Mouse (Mus musculus): ENCODE measurements around the gene Zic2.
"Not testable (repeated sequence)": the region's sequence is repeated elsewhere in the genome, so short reads cannot be mapped to it uniquely, and the experiment has no call there.

Zic2 gene

DNA sequence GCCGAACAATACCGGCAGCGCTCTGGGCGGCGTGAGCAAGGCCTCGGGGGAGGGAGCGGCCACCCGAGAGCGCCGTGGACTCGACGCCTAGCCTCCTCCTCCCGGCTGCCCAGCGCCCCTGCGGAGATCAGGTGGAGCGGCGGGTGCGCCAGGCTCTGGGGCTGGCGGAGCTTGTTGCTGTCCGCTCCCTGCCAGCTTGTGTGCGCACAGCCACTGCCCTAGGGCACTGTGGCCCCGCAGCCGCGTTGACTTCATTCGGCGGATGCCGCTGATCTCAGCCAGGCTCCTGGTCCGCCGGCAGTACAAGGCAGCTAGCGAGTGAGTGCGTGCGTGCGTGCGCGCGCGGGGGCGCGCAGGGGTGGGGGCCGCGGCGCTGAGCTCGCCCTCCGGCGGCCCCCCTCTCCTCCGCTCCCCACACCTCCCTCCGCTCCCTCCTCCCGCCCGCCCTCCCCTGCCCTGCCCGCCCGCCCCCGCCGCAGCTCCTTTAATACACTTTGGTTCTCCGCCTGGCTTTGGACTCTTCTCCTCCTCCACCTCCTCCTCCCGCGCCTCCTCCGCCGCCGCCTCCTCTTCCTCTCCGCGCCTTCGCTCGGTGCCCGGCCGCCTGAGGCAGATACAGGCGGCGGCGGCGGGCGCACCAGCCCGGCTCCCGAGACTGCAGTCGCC, at the start of gene Zic2:
TSS of gene Zic2 (plus strand) at position 545 of the 666 bp plus-strand sequence.
- no peak for DNase-seq (ENCODE audit: low read depth, low spot score)

DNA sequence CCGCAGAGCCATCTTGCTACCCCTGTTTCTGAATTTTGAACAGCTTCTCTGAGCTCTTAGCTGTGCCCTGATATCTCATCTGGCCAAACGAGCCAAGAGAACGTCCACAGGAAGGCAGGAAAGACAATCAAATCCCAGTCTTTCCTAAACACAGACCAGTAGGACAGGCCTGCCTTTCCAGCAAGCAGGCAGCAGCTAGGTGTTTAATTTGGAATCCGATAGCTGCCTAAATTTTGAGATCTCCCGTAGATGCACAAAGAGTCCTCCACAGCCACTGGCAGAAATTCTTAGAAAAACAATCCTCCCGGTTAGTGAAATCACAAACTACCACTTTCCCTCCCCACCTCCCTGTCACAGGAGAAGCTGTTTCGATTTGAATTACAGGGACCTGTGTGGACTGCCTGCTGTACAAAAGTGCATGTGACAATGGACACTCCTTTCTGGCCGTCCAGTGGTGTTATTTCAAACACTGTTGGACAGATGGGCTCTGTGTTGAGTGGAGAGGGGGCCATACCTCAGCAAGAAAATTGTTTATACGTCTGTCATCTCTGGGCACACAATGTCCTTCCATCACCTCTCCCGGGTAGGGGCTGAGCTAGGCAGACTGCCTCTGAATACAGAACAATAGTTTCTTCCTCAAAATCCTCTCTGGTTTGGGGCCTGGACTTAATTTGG, 48.6 kb upstream of the Zic2 start:
- no peak for DNase-seq (ENCODE audit: low read depth, low spot score)

DNA sequence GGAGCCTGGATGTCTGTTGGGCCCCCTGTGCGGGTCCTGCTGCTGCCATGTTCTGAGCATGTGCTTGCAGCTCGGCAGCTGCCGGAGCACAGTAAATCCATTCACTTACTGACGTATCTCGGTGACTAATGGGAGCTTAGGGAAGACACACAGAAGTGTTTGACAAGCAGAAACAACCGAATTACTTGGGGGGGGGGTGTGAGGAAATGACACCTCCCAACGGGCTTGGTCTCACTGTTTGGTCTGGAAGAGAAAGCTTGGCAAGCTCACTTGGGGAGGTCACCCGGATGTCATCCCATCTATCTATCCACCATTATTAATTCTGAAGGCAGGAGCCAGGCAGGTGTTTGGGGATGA, 48.1 kb upstream of the Zic2 start:
- no peak for DNase-seq (ENCODE audit: low read depth, low spot score)

- DNase-seq (ENCODE audit: low read depth, low spot score) = no peak
These were observed 47.6 kb upstream of the Zic2 start for GRCm38 (mm10) chr14:122427654-122428053.

GRCm38 (mm10) chr14:122432558-122432957, 42.7 kb upstream of the Zic2 start:
- DNase-seq (ENCODE audit: low read depth, low spot score) = no peak

GRCm38 (mm10) chr14:122434039-122434438, 41.2 kb upstream of the Zic2 start:
- DNase-seq (ENCODE audit: low read depth, low spot score) = no peak

GRCm38 (mm10) chr14:122436850-122437249, 38.4 kb upstream of the Zic2 start:
- DNase-seq (ENCODE audit: low read depth, low spot score) = no peak

DNA sequence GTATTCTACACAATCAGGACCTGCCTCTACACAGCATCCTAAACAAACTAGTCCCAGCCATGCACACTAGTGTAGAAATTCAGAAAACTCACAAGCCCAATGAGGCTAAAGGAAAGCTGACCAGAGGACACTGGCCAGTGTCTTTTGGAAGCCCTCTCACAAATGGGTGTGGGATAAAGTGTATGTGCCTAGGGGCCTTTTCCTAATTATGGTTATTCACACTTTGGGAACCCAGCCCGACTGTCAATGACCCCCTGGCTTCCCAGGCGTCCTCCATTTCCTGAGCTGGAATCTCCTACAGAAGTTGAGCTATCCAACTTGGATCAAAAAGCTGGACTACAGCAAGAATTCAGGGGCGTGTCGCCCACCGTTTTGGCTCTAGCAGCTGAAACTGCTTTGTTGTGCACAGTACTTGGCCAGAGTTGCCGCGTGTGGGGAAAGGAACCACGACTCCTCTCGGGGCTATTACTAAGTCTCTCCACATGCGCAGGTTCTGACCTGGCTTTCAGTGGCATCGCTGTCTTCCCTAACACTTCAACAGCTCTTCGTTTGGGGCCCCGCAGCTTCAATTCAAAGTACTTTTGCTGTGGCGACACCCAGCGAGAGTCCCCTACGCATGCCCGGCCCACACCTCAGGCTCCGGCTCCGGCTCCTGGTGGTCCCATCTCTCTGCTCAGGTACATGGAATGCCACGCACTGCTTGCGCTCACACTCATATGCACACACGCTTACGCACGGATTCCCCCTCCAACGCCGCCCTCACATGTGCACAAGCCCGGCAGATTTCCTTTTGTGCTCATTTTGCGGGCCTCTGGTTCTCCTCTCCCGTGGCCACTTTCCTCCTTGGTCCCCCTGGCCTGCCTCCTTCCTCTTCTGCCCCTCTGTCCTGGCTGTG, 25.4 kb upstream of the Zic2 start:
- no peak for DNase-seq (ENCODE audit: low read depth, low spot score)

GRCm38 (mm10) chr14:122450496-122451382, 24.5 kb upstream of the Zic2 start, which contains the start of gene Gm5089:
TSS of gene Gm5089 (minus strand) at chr14:122451115.
- DNase-seq (ENCODE audit: low read depth, low spot score) = no peak

- no peak for DNase-seq (ENCODE audit: low read depth, low spot score)
These were observed 23.6 kb upstream of the Zic2 start for GRCm38 (mm10) chr14:122451551-122452145.

- no peak for DNase-seq (ENCODE audit: low read depth, low spot score)
These were observed 22.4 kb upstream of the Zic2 start for GRCm38 (mm10) chr14:122452701-122453387.

DNA sequence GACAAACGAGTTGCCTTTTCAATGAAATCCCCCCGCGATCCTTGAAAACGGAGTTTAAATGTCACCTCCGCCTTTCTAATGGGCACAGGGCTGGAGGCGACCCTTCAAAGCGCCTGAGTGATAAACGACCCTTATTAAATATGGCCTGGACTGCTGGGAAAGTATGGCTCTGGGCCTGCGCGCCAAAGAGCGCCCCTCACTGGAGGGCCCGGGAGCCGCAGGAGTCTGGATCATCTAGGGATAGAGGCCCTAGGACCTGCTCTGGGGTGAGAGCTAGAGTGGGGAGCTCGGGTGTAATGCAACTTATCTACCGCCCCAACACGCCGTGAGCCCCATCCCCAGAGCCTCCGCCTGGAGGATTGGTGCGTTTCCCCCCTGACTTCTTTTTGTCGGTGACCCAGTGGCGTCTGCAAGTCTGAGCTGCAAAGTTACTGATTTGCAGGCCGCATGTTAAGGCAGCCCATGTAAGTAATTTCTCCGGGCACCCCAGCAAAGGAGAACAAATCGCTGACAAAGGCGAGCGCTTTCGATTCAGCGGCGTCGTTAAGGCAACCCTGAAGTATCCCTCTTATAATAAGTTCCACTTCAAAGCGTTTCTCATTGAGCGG, 21.7 kb upstream of the Zic2 start:
- no peak for DNase-seq (ENCODE audit: low read depth, low spot score)

DNA sequence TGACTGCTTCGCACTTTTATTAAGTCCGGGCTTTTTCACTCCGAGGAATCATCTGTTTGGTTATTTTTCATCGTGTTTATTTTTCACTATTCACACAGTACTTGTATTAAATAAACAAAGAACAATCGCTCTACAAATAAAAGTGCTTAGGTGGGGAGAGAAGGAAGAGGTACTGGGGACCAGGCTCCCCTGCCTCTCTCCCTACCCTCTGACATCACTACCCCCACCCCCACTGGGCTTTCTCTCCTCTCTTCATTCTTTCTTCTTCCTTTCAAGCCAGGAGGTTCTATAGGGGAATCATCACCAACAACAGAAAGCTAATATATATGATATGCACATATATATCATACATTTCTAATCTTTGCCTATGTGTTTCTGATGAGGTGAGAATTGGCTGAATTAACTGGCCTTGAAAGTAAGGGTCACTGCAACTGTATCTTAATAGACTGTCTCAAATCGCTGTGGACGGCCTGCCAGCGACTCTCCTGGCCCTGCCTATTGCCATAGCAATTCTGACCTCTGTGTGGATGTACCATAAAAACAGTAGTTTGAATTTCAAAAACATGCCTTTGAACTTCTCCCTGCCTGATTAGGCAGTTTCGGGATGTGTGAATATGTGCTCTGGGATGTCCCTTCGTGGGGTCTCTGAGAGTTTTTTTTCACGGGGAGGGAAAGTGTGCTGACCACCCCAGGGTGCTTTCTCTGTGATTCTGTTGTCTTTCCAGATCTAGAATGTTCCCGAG, 21.1 kb upstream of the Zic2 start:
- DNase-seq (ENCODE audit: low read depth, low spot score) = no peak

DNA sequence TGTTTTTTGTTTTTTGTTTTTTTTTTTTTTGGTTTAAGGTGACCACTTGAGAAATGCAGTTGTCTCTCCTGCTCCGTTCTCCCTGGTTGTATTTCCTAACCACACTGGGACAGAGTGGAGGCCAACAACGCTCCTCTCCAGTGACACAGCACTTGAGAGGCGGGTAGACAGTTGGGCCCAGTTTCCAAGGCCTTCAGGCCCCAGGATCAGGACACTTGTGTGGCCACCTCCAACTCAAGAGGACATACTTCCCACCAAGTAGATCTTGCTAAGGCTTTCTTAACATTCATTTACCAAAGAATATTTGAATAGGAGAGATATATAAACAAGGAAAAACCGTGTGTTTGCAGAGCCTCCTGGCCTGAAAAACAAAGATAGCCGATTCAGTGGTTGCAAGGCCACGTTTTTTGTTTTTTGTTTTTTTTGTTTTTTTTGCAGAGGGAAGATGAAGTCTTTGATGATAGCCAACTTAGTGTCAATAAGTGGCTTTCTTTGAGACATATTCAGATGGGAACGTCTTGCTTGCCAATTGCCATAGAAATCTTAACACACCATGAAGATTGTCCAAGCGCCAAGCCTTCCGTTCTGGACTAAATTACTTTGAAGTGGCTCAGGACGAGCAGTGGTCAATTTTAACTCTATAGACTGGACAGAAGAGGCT, 20.2 kb upstream of the Zic2 start:
- DNase-seq (ENCODE audit: low read depth, low spot score) = no peak

- DNase-seq (ENCODE audit: low read depth, low spot score) = no peak
These were observed 19.7 kb upstream of the Zic2 start for GRCm38 (mm10) chr14:122455562-122455958.

DNA sequence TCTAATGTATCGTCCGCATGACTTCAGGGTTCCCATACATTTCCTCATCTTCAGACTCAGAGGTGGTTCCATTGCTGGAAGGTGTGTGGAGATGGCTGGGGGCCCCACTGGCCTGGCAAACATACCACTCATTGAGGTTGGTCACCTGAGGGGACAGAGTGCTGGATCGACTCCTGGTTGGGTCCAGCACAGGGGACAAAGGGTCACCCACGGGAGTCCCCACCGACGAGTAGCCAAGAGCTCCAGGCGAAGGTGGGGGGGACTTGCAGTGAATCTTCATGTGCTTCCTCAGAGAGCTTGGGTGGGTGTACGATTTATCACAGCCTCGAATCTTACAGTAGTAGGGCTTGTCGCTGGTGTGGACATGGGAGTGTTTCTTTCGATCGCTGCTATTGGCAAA, 15.9 kb upstream of the Zic2 start:
- not testable (repeated sequence) for DNase-seq (ENCODE audit: low read depth, low spot score)

- DNase-seq (ENCODE audit: low read depth, low spot score) = no peak
These were observed 15.5 kb upstream of the Zic2 start for GRCm38 (mm10) chr14:122459776-122460175.

DNA sequence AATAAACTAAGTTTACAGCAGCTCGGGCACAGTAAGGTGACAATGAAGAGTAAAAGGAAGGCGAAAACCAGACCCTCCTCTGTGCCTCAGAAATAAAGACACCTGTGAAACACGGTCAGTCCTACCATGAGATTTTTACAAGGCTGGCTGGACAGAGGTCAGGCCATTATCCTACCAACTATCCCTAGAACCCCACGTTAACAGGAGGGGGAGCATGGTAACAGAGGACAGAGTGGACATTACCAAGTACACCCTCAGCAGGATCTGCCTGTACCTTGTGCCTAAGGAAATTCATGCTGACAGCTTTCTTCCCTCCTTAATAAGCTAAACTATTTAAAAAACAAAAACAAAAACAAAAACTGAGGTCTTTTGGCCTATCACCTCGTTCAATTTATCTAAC, 15.0 kb upstream of the Zic2 start:
- no peak for DNase-seq (ENCODE audit: low read depth, low spot score)

DNA sequence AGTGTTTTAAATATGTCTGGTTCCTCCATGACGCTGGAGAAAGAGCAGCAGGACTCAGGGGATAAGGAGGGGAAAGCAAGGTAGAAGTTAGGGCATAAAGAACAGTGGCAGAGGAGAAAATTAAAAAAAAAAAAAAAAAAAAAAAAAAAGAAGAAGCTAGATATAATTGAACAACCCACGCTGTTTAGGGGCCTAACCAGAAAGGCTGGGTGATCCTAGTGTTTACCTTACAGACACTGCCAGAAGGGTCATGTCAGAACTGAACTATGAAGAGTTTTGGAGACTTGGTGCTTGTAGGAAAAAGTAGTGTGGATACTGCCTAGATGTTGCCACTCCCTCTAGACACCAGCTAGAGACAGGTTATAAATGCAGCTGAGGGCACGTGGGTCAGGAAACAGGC, 13.7 kb upstream of the Zic2 start:
- DNase-seq (ENCODE audit: low read depth, low spot score) = no peak

All from skeletal muscle tissue, adult 2 months (tissue).